Mouse (Mus musculus) fat pad, adult 2 months (tissue): ENCODE measurements at regions not wholly inside any gene's neighbourhood (a gene's known extent, or its start where the extent isn't known, plus 50 kb on each side); places are given as distances from the start of the nearest gene placed in this dataset.
A peak's percentile ranks its signal among the peaks of the same experiment; 100 is the strongest.
"Not testable (repeated sequence)": the region's sequence is repeated elsewhere in the genome, so short reads cannot be mapped to it uniquely, and the experiment has no call there.

Experiments used
- DNase-seq: peaks from one replicate; pipeline ENCODE4 v3.0.0-alpha.2; 2011; ENCODE audit warnings: low read depth, low spot score; ENCODE audit errors: extremely low read depth

GRCm38 (mm10) chr8:126811358-126811757 is 134.3 kb downstream of the Tomm20 start:
- not testable (repeated sequence) for DNase-seq

- no peak for DNase-seq
Observed at GRCm38 (mm10) chr8:126810516-126810915, 135.1 kb downstream of the Tomm20 start.

- DNase-seq, result no peak
Observed at GRCm38 (mm10) chr8:126809321-126809720, 136.3 kb downstream of the Tomm20 start.

GRCm38 (mm10) chr8:126808496-126808895 is 137.1 kb downstream of the Tomm20 start:
- no peak for DNase-seq

- DNase-seq, result peak; percentile 97
Observed at GRCm38 (mm10) chr8:126807171-126807768, 138.4 kb downstream of the Tomm20 start.

- DNase-seq, result no peak
Observed at GRCm38 (mm10) chr8:126806591-126806990, 139.1 kb downstream of the Tomm20 start.

- no peak for DNase-seq
Observed at GRCm38 (mm10) chr8:126806181-126806560, 139.5 kb downstream of the Tomm20 start.

GRCm38 (mm10) chr8:126805365-126806180 is 140.1 kb downstream of the Tomm20 start:
- peak; percentile 100 for DNase-seq

GRCm38 (mm10) chr8:126804115-126804514 is 141.5 kb downstream of the Tomm20 start:
- no peak for DNase-seq

- DNase-seq, result no peak
Observed at GRCm38 (mm10) chr8:126802641-126803040, 143.0 kb downstream of the Tomm20 start.

GRCm38 (mm10) chr8:126800976-126801375 is 144.7 kb downstream of the Tomm20 start:
- no peak for DNase-seq

GRCm38 (mm10) chr8:126797571-126798334 is 147.9 kb downstream of the Tomm20 start:
- no peak for DNase-seq

- no peak for DNase-seq
Observed at GRCm38 (mm10) chr8:126793657-126794056, 152.0 kb downstream of the Tomm20 start.

GRCm38 (mm10) chr8:126791069-126791468 is 154.6 kb downstream of the Tomm20 start:
- DNase-seq, result no peak

- no peak for DNase-seq
Observed at GRCm38 (mm10) chr8:126790214-126790613, 155.4 kb downstream of the Tomm20 start.

- no peak for DNase-seq
Observed at GRCm38 (mm10) chr8:126789076-126789475, 156.6 kb downstream of the Tomm20 start.

GRCm38 (mm10) chr8:126788669-126789068 is 157.0 kb downstream of the Tomm20 start:
- DNase-seq, result no peak

- DNase-seq, result no peak
Observed at GRCm38 (mm10) chr8:126787398-126787797, 158.2 kb downstream of the Tomm20 start.

GRCm38 (mm10) chr8:126785211-126785610 is 160.4 kb downstream of the Tomm20 start:
- DNase-seq, result no peak

GRCm38 (mm10) chr8:126784604-126785003 is 161.0 kb downstream of the Tomm20 start:
- no peak for DNase-seq

- DNase-seq, result no peak
Observed at GRCm38 (mm10) chr8:126783703-126784440, 161.8 kb downstream of the Tomm20 start.
